Mouse (Mus musculus) MEL (cell line): Measurements from ENCODE around the gene Metrnl. TPM values are rescaled to one million over a fixed set of nuclear protein-coding genes. Genes with fewer than 3 reads are reported as not detected.

Source experiments
- DNase-seq: peaks from one replicate; pipeline ENCODE4 v3.0.0; 2011; ENCODE audit warnings: low read depth, low spot score
- H3K27ac ChIP-seq: 2 replicates; pipeline ENCODE4 v1.5.1; 2012; ENCODE audit warnings: low read depth, mild to moderate bottlenecking, control low read depth, low read length, moderate library complexity; ENCODE audit not compliant: control insufficient read depth
- H3K27me3 ChIP-seq, 2 experiments: fragments of 150-350 bp in 1 of 2; sonication (generic) in 1 of 2; 2 replicates each; pipeline ENCODE4 v1.6.1; 2012; ENCODE audit warnings: low read length in 2 of 2, mild to moderate bottlenecking in 2 of 2, improper control_type of control experiment in 1 of 2, moderate library complexity in 1 of 2; ENCODE audit not compliant: insufficient read depth in 2 of 2, control insufficient read depth in 1 of 2
- H3K36me3 ChIP-seq, 2 experiments: 2 replicates each; pipeline ENCODE4 v1.6.1; 2012 to 2014; ENCODE audit warnings: low read length in 2 of 2, improper control_type of control experiment in 1 of 2, inconsistent platforms in 1 of 2, mild to moderate bottlenecking in 1 of 2; ENCODE audit not compliant: insufficient read depth in 2 of 2, control insufficient read depth in 1 of 2
- H3K4me1 ChIP-seq, 2 experiments: fragments of 150-350 bp in 1 of 2; sonication (generic) in 1 of 2; 2 replicates each; pipeline ENCODE4 v1.6.1; 2012; ENCODE audit warnings: low read length in 2 of 2, improper control_type of control experiment in 1 of 2, mild to moderate bottlenecking in 1 of 2; ENCODE audit not compliant: insufficient read depth in 2 of 2, control insufficient read depth in 1 of 2
- H3K4me3 ChIP-seq, 2 experiments: fragments of 150-350 bp in 1 of 2; sonication (generic) in 1 of 2; 2 replicates each; pipeline ENCODE4 v1.5.1; 2012; ENCODE audit warnings: low read depth in 2 of 2, low read length in 2 of 2, mild to moderate bottlenecking in 2 of 2, moderate library complexity in 2 of 2, control low read depth in 1 of 2, improper control_type of control experiment in 1 of 2; ENCODE audit not compliant: control insufficient read depth in 1 of 2, insufficient read depth in 1 of 2
- H3K79me2 ChIP-seq: 2 replicates; pipeline ENCODE4 v1.6.1; 2012; ENCODE audit warnings: mild to moderate bottlenecking, low read length, moderate library complexity; ENCODE audit not compliant: control insufficient read depth, poor library complexity, insufficient read depth
- H3K9ac ChIP-seq: 2 replicates; pipeline ENCODE4 v1.6.1; 2012; ENCODE audit warnings: low read depth, mild to moderate bottlenecking, control low read depth, low read length, moderate library complexity; ENCODE audit not compliant: control insufficient read depth, poor library complexity, severe bottlenecking
- H3K9me3 ChIP-seq: fragments of 150-350 bp; sonication (generic); replicated peaks from 2 replicates; pipeline ENCODE4 v1.6.1; 2012; ENCODE audit warnings: mild to moderate bottlenecking, low read length, improper control_type of control experiment, moderate library complexity; ENCODE audit not compliant: insufficient read depth
- BHLHE40 ChIP-seq: IDR thresholded peaks from 2 replicates; pipeline ENCODE4 v1.6.1; 2012; ENCODE audit warnings: low read depth, mild to moderate bottlenecking, inconsistent platforms, low read length, improper control_type of control experiment, borderline replicate concordance
- ELF1 ChIP-seq: IDR thresholded peaks from 2 replicates; pipeline ENCODE4 v1.6.1; 2014; ENCODE audit warnings: low read depth, mild to moderate bottlenecking, inconsistent platforms, low read length, improper control_type of control experiment, moderate library complexity
- EP300 ChIP-seq, 2 experiments: IDR thresholded peaks; 2 replicates each; pipeline ENCODE4 v1.6.1; 2011; ENCODE audit warnings: improper control_type of control experiment in 2 of 2, low read length in 2 of 2, low read depth in 1 of 2, mild to moderate bottlenecking in 1 of 2
- ETS1 ChIP-seq: IDR thresholded peaks from 2 replicates; pipeline ENCODE4 v1.6.1; 2012; ENCODE audit warnings: low read depth, mild to moderate bottlenecking, inconsistent platforms, low read length, improper control_type of control experiment, moderate library complexity
- GATA1 ChIP-seq: IDR thresholded peaks from 2 replicates; pipeline ENCODE4 v1.6.1; 2011; ENCODE audit warnings: low read depth, low read length, improper control_type of control experiment
- JUND ChIP-seq: IDR thresholded peaks from 2 replicates; pipeline ENCODE4 v1.6.1; 2011; ENCODE audit warnings: low read depth, mild to moderate bottlenecking, improper control_type of control experiment, low read length
- KAT2A ChIP-seq: conservative IDR thresholded peaks from 2 replicates; pipeline ENCODE4 v1.6.1; 2012; ENCODE audit warnings: low read depth, low read length, improper control_type of control experiment, inconsistent platforms
- MAFK ChIP-seq: IDR thresholded peaks from 2 replicates; pipeline ENCODE4 v1.6.1; 2011; ENCODE audit warnings: low read depth, mild to moderate bottlenecking, low read length, improper control_type of control experiment, borderline replicate concordance
- MAZ ChIP-seq: IDR thresholded peaks from 2 replicates; pipeline ENCODE4 v1.6.1; 2012; ENCODE audit warnings: low read depth, mild to moderate bottlenecking, inconsistent platforms, low read length, improper control_type of control experiment
- MEF2A ChIP-seq: IDR thresholded peaks from 2 replicates; pipeline ENCODE4 v1.6.1; 2014; ENCODE audit warnings: low read depth, mild to moderate bottlenecking, inconsistent platforms, low read length, improper control_type of control experiment; ENCODE audit not compliant: poor library complexity, insufficient replicate concordance, severe bottlenecking; ENCODE audit errors: extremely low read depth
- MYB ChIP-seq: IDR thresholded peaks from 2 replicates; pipeline ENCODE4 v1.6.1; 2011; ENCODE audit warnings: mild to moderate bottlenecking, low read depth, low read length, improper control_type of control experiment
- NELFE ChIP-seq: IDR thresholded peaks from 2 replicates; pipeline ENCODE4 v1.6.1; 2011; ENCODE audit warnings: low read depth, low read length, improper control_type of control experiment
- NRF1 ChIP-seq: IDR thresholded peaks from 2 replicates; pipeline ENCODE4 v1.6.1; 2014; ENCODE audit warnings: low read depth, mild to moderate bottlenecking, inconsistent platforms, low read length, improper control_type of control experiment, moderate library complexity; ENCODE audit not compliant: poor library complexity, insufficient read depth, severe bottlenecking
- POLR2A ChIP-seq, 2 experiments: IDR thresholded peaks; 2 replicates each; pipeline ENCODE4 v1.6.1; 2011 to 2012; ENCODE audit warnings: low read length in 2 of 2, mild to moderate bottlenecking in 2 of 2, control low read depth in 1 of 2, improper control_type of control experiment in 1 of 2, low read depth in 1 of 2, moderate library complexity in 1 of 2; ENCODE audit not compliant: control insufficient read depth in 1 of 2, insufficient read depth in 1 of 2, poor library complexity in 1 of 2
- POLR2AphosphoS2 ChIP-seq: IDR thresholded peaks from 2 replicates; pipeline ENCODE4 v1.6.1; 2011; ENCODE audit warnings: low read length, improper control_type of control experiment
- RAD21 ChIP-seq: IDR thresholded peaks from 2 replicates; pipeline ENCODE4 v1.6.1; 2011; ENCODE audit warnings: mild to moderate bottlenecking, low read depth, low read length, improper control_type of control experiment
- RCOR1 ChIP-seq: IDR thresholded peaks from 2 replicates; pipeline ENCODE4 v1.6.1; 2012; ENCODE audit warnings: low read depth, mild to moderate bottlenecking, inconsistent platforms, low read length, improper control_type of control experiment
- SIN3A ChIP-seq: IDR thresholded peaks from 2 replicates; pipeline ENCODE4 v1.6.1; 2012; ENCODE audit warnings: low read length, improper control_type of control experiment, inconsistent platforms
- SMC3 ChIP-seq: IDR thresholded peaks from 2 replicates; pipeline ENCODE4 v1.6.1; 2011; ENCODE audit warnings: low read depth, low read length, improper control_type of control experiment
- TAL1 ChIP-seq: IDR thresholded peaks from 2 replicates; pipeline ENCODE4 v1.6.1; 2012; ENCODE audit warnings: mild to moderate bottlenecking, inconsistent platforms, low read length, moderate library complexity, mixed read lengths
- TBP ChIP-seq: IDR thresholded peaks from 2 replicates; pipeline ENCODE4 v1.8.0; 2011; ENCODE audit warnings: low read depth, low read length, improper control_type of control experiment
- UBTF ChIP-seq: IDR thresholded peaks from 2 replicates; pipeline ENCODE4 v1.6.1; 2012; ENCODE audit warnings: low read depth, mild to moderate bottlenecking, inconsistent platforms, low read length, improper control_type of control experiment, moderate library complexity, borderline replicate concordance; ENCODE audit not compliant: insufficient read depth
- USF1 ChIP-seq: IDR thresholded peaks from 2 replicates; pipeline ENCODE4 v1.6.1; 2014; ENCODE audit warnings: low read depth, mild to moderate bottlenecking, inconsistent platforms, low read length, improper control_type of control experiment, moderate library complexity
- USF2 ChIP-seq, 2 experiments: IDR thresholded peaks; 2 replicates each; pipeline ENCODE4 v1.6.1; 2011 to 2012; ENCODE audit warnings: improper control_type of control experiment in 2 of 2, low read length in 2 of 2, borderline replicate concordance in 1 of 2, inconsistent platforms in 1 of 2, low read depth in 1 of 2, mild to moderate bottlenecking in 1 of 2; ENCODE audit not compliant: insufficient read depth in 1 of 2
- ZC3H11A ChIP-seq: IDR thresholded peaks from 2 replicates; pipeline ENCODE4 v1.6.1; 2012; ENCODE audit warnings: low read depth, mild to moderate bottlenecking, inconsistent platforms, low read length, improper control_type of control experiment
- ZMIZ1 ChIP-seq: IDR thresholded peaks from 2 replicates; pipeline ENCODE4 v1.6.1; 2012; ENCODE audit warnings: low read depth, mild to moderate bottlenecking, inconsistent platforms, low read length, improper control_type of control experiment, moderate library complexity
- polyA plus RNA-seq, 2 experiments: library from polyadenylated mRNA; stranded (reverse) in 1 of 2; unstranded in 1 of 2; fragments of >175 nt in 1 of 2; fragments of >200 nt in 1 of 2; gene quantifications; 2 replicates each; pipeline versions ENCODE4 v1.2.1 to v1.2.4; 2012; ENCODE audit warnings: low replicate concordance in 2 of 2, low read depth in 1 of 2; ENCODE audit not compliant: insufficient read length in 2 of 2, insufficient read depth in 1 of 2, missing spikeins in 1 of 2
- total RNA-seq: library from RNA; depleted of rRNA; stranded (reverse); fragments of 300-350 nt; gene quantifications from 2 replicates; pipeline ENCODE4 v1.2.3, GENCODE M21; 2012

Gene Metrnl
- total and polyA plus RNA-seq, 3 experiments: 2.7 to 2.9 TPM; not detected in 1

- H3K36me3 ChIP-seq: peaks cover 0 to 2% of the 10 kb centered on the region in 2 experiments; a peak in 1 of 4 replicates
- no peak overlapping the region for H3K4me3 ChIP-seq
- DNase-seq: no peak
- H3K27ac ChIP-seq: no peak overlapping the region
- H3K9me3 ChIP-seq: no peaks in the 10 kb centered on the region
- no peak overlapping the region for H3K9ac ChIP-seq
- no peaks in the 10 kb centered on the region; a peak in 1 of 4 replicates for H3K27me3 ChIP-seq
- no peak for TF ChIP-seq GATA1
- TF ChIP-seq MAFK: no peak
- no peak for TF ChIP-seq USF2 (IDR thresholded peaks at IDR 0.05; ENCODE audit: borderline replicate concordance in 1 of 2, insufficient read depth in 1 of 2, low read depth in 1 of 2, low read length in 2 of 2)
- TF ChIP-seq MAZ: no peak
- no peak for TF ChIP-seq TAL1
- no peak for TF ChIP-seq NRF1
- TF ChIP-seq POLR2AphosphoS2: no peak
- no peak for TF ChIP-seq POLR2A (IDR thresholded peaks at IDR 0.05; ENCODE audit: control insufficient read depth in 1 of 2, insufficient read depth in 1 of 2, low read depth in 1 of 2, low read length in 2 of 2, poor library complexity in 1 of 2)
- no peak for TF ChIP-seq TBP
- no peak for TF ChIP-seq UBTF
- TF ChIP-seq, all 39 proteins: peak for 0
- Histone ChIP-seq H3K4me1 (0 out of 4 replicates have a peak, but pooled peaks cover 0 to 6% of the 10 kb centered on the region in 2 experiments), H3K79me2 (no peaks in the 10 kb centered on the region)
Observed at GRCm38 (mm10) chr11:121722434-121722833, 21.1 kb downstream of the Metrnl start.

GRCm38 (mm10) chr11:121726625-121727024, 25.3 kb downstream of the Metrnl start:
- no peak overlapping the region for H3K27ac ChIP-seq
- H3K4me1 ChIP-seq: 0 out of 4 replicates have a peak, but pooled peaks cover 0 to 3% of the 10 kb centered on the region in 2 experiments
- TF ChIP-seq MEF2A (no peak), JUND (no peak), ZMIZ1 (no peak), ZC3H11A (no peak), MYB (no peak), NELFE (no peak), RCOR1 (no peak), TBP (no peak), SIN3A (no peak), KAT2A (no peak), ELF1 (no peak), USF1 (no peak), BHLHE40 (no peak), RAD21 (no peak), SMC3 (no peak), EP300 (IDR thresholded peaks at IDR 0.05; ENCODE audit: low read depth in 1 of 2, low read length in 2 of 2) (no peak), ETS1 (no peak), NRF1 (no peak)
- no peak overlapping the region for H3K4me3 ChIP-seq
- no peaks in the 10 kb centered on the region; a peak in 1 of 4 replicates for H3K36me3 ChIP-seq
- peaks cover 0 to 6% of the 10 kb centered on the region in 2 experiments; a peak in 2 of 4 replicates for H3K27me3 ChIP-seq
- DNase-seq: no peak
- H3K9ac ChIP-seq: no peak overlapping the region
- H3K9me3 ChIP-seq: no peaks in the 10 kb centered on the region; the same call in 1 of the 2 replicates
- H3K79me2 ChIP-seq: no peaks in the 10 kb centered on the region
